Mouse (Mus musculus): ENCODE data around the gene Col2a1.

DNA sequence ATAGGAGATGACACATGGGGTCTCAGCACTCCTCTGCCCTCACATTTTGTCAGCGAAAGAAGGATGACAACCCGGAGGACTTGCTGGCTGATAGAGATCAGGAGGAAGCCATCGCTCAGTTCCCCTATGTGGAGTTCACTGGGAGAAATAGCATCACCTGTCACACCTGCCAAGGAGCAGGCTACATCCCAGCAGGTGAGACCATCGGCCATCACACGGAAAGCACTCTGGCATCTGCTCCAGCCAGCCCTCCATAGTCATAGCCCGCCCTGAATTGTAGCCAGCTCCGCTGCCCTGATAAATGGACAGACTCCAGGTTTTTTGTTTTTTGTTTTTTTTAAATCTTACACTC, 39.7 kb downstream of the Col2a1 start:
- TF ChIP-seq CTCF (conservative IDR thresholded peaks at IDR 0.05; ENCODE audit: insufficient read depth, insufficient read length, low read depth, low read length) = no peak
- TF ChIP-seq POLR2A (IDR thresholded peaks at IDR 0.05; ENCODE audit: low read depth, low read length) = no peak

All from kidney, adult 2 months (tissue).